Mouse (Mus musculus) bone marrow, adult 2 months (tissue): Measurements from ENCODE around the gene Mllt1.

ENCODE experiments used
- CTCF ChIP-seq: fragments of 200-500 bp; IDR thresholded peaks from 2 replicates; pipeline ENCODE4 v1.5.1; 2011; ENCODE audit warnings: low read length, control low read depth; ENCODE audit not compliant: control insufficient read depth, insufficient read depth
- POLR2A ChIP-seq: fragments of 200-500 bp; IDR thresholded peaks from 2 replicates; pipeline ENCODE4 v1.6.1; 2011; ENCODE audit warnings: low read depth, mild to moderate bottlenecking, control low read depth, low read length, borderline replicate concordance; ENCODE audit not compliant: control insufficient read depth

DNA sequence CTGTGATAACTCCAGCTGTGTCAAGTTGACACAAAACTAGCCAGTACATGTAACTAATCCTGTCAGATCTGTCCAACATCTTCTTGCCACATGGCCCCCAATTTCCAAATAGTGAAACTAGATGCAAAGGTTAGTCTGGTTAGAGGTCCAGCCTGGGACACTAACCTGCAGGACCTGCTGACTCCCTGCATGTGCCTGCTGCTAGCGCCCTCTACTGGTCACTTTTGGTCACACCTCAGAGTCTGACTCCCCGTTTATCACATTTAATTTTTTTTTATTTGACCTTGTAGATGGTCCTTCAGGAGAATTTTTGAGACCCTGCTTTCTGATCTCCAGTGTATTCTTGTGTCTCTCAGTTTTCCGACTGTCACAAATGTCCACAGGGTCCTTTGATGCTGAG lies 15.7 kb upstream of the Mllt1 start:
- TF ChIP-seq CTCF (peak; percentile 96), POLR2A (no peak)
